Mouse (Mus musculus): Measurements from ENCODE around the gene Slc5a2. TPM values are rescaled to one million over a fixed set of nuclear protein-coding genes. Genes with fewer than 3 reads are reported as not detected.

Slc5a2 gene
- total and polyA plus RNA-seq, 2 experiments from 2014 or later = not detected

- Histone ChIP-seq H3K36me3 (ENCODE audit: insufficient read depth, low read length) (no peaks in the 10 kb centered on the region), H3K4me1 (ENCODE audit: insufficient read depth, low read length) (peaks cover 3% of the 10 kb centered on the region; the same call in 1 of the 2 replicates), H3K4me2 (ENCODE audit: low read depth, low read length, poor library complexity, severe bottlenecking) (peak overlapping the region; percentile 40), H3K27me3 (ENCODE audit: insufficient read depth, low read length) (no peaks in the 10 kb centered on the region), H3K4me3 (ENCODE audit: low read depth, low read length) (peak overlapping the region; percentile 20), H3K9me3 (ENCODE audit: low read length) (no peaks in the 10 kb centered on the region), H3K9ac (replicated peaks; ENCODE audit: low read length, poor library complexity, severe bottlenecking) (no peak overlapping the region; the same call in 1 of the 2 replicates), H3K27ac (ENCODE audit: low read depth, low read length) (no peak overlapping the region)
- TF ChIP-seq CTCF (IDR thresholded peaks at IDR 0.05) = no peak
- 9% methylated on average over 24 of the region's 24 CpGs for WGBS
- DNase-seq (ENCODE audit: low spot score) (no peak), ATAC-seq (ENCODE audit: low FRiP score) (no peak)
These were observed 12.8 kb upstream of the Slc5a2 start for GRCm38 (mm10) chr7:128252609-128253008.

GRCm38 (mm10) chr7:128254978-128255377, 10.5 kb upstream of the Slc5a2 start:
- Histone ChIP-seq H3K4me1 (ENCODE audit: insufficient read depth, low read length) (no peaks in the 10 kb centered on the region), H3K36me3 (ENCODE audit: insufficient read depth, low read length) (no peaks in the 10 kb centered on the region), H3K27me3 (ENCODE audit: insufficient read depth, low read length) (no peaks in the 10 kb centered on the region), H3K9ac (replicated peaks; ENCODE audit: low read length, poor library complexity, severe bottlenecking) (no peak overlapping the region), H3K4me3 (ENCODE audit: low read depth, low read length) (no peak overlapping the region), H3K9me3 (ENCODE audit: low read length) (no peaks in the 10 kb centered on the region), H3K4me2 (ENCODE audit: low read depth, low read length, poor library complexity, severe bottlenecking) (no peak overlapping the region), H3K27ac (ENCODE audit: low read depth, low read length) (no peak overlapping the region)
- no peak for DNase-seq (ENCODE audit: low spot score)
- 62% methylated on average over 2 of the region's 2 CpGs for WGBS
- no peak for ATAC-seq (ENCODE audit: low FRiP score)
- no peak for TF ChIP-seq CTCF (IDR thresholded peaks at IDR 0.05)

GRCm38 (mm10) chr7:128255757-128256156, 9.7 kb upstream of the Slc5a2 start:
- no peaks in the 10 kb centered on the region for H3K27me3 ChIP-seq (ENCODE audit: insufficient read depth, low read length)
- H3K36me3 ChIP-seq (ENCODE audit: insufficient read depth, low read length) = no peaks in the 10 kb centered on the region
- no peak overlapping the region for H3K27ac ChIP-seq (ENCODE audit: low read depth, low read length)
- H3K4me1 ChIP-seq (ENCODE audit: insufficient read depth, low read length) = no peaks in the 10 kb centered on the region
- ATAC-seq (ENCODE audit: low FRiP score) (no peak), DNase-seq (ENCODE audit: low spot score) (no peak)
- H3K4me3 ChIP-seq (ENCODE audit: low read depth, low read length) = no peak overlapping the region
- H3K4me2 ChIP-seq (ENCODE audit: low read depth, low read length, poor library complexity, severe bottlenecking) = no peak overlapping the region
- no peaks in the 10 kb centered on the region for H3K9me3 ChIP-seq (ENCODE audit: low read length)
- no peak for TF ChIP-seq CTCF (IDR thresholded peaks at IDR 0.05)
- H3K9ac ChIP-seq (replicated peaks; ENCODE audit: low read length, poor library complexity, severe bottlenecking) = no peak overlapping the region
- 92% methylated on average over 5 of the region's 5 CpGs for WGBS

GRCm38 (mm10) chr7:128256783-128257334, 8.6 kb upstream of the Slc5a2 start:
- Histone ChIP-seq H3K9me3 (ENCODE audit: low read length) (no peaks in the 10 kb centered on the region), H3K4me3 (ENCODE audit: low read depth, low read length) (no peak overlapping the region), H3K4me2 (ENCODE audit: low read depth, low read length, poor library complexity, severe bottlenecking) (no peak overlapping the region), H3K9ac (replicated peaks; ENCODE audit: low read length, poor library complexity, severe bottlenecking) (no peak overlapping the region), H3K27ac (ENCODE audit: low read depth, low read length) (no peak overlapping the region), H3K36me3 (ENCODE audit: insufficient read depth, low read length) (no peaks in the 10 kb centered on the region), H3K27me3 (ENCODE audit: insufficient read depth, low read length) (no peaks in the 10 kb centered on the region), H3K4me1 (ENCODE audit: insufficient read depth, low read length) (no peaks in the 10 kb centered on the region)
- ATAC-seq (ENCODE audit: low FRiP score) (no peak), DNase-seq (ENCODE audit: low spot score) (no peak)
- 56% methylated on average over 5 of the region's 5 CpGs for WGBS
- no peak for TF ChIP-seq CTCF (IDR thresholded peaks at IDR 0.05)

GRCm38 (mm10) chr7:128266056-128266455, 599 bp downstream of the Slc5a2 start:
- TF ChIP-seq CTCF (IDR thresholded peaks at IDR 0.05) = no peak
- no peak for ATAC-seq (ENCODE audit: low FRiP score)
- H3K4me3 ChIP-seq (ENCODE audit: low read depth, low read length) = no peak overlapping the region
- no peak for DNase-seq (ENCODE audit: low spot score)
- no peaks in the 10 kb centered on the region for H3K27me3 ChIP-seq (ENCODE audit: insufficient read depth, low read length)
- H3K4me2 ChIP-seq (ENCODE audit: low read depth, low read length, poor library complexity, severe bottlenecking) = no peak overlapping the region
- WGBS = 84% methylated on average over 5 of the region's 5 CpGs
- H3K36me3 ChIP-seq (ENCODE audit: insufficient read depth, low read length) = peaks cover 5% of the 10 kb centered on the region; the same call in 1 of the 2 replicates
- no peaks in the 10 kb centered on the region for H3K4me1 ChIP-seq (ENCODE audit: insufficient read depth, low read length)
- no peak overlapping the region for H3K9ac ChIP-seq (replicated peaks; ENCODE audit: low read length, poor library complexity, severe bottlenecking)
- no peak overlapping the region for H3K27ac ChIP-seq (ENCODE audit: low read depth, low read length)
- no peaks in the 10 kb centered on the region for H3K9me3 ChIP-seq (ENCODE audit: low read length)

- Histone ChIP-seq H3K27me3 (ENCODE audit: insufficient read depth, low read length) (no peaks in the 10 kb centered on the region), H3K9me3 (ENCODE audit: low read length) (no peaks in the 10 kb centered on the region), H3K4me3 (ENCODE audit: low read depth, low read length) (no peak overlapping the region), H3K4me1 (ENCODE audit: insufficient read depth, low read length) (no peaks in the 10 kb centered on the region), H3K4me2 (ENCODE audit: low read depth, low read length, poor library complexity, severe bottlenecking) (no peak overlapping the region), H3K9ac (replicated peaks; ENCODE audit: low read length, poor library complexity, severe bottlenecking) (no peak overlapping the region), H3K27ac (ENCODE audit: low read depth, low read length) (no peak overlapping the region), H3K36me3 (ENCODE audit: insufficient read depth, low read length) (peaks cover 13% of the 10 kb centered on the region)
- no peak for DNase-seq (ENCODE audit: low spot score)
- ATAC-seq (ENCODE audit: low FRiP score) = no peak
- WGBS = 75% methylated on average over 13 of the region's 13 CpGs
- TF ChIP-seq CTCF (IDR thresholded peaks at IDR 0.05) = no peak
These were observed 1.9 kb downstream of the Slc5a2 start for GRCm38 (mm10) chr7:128267391-128267790.
